Mouse (Mus musculus): ENCODE data around the gene Ngb. TPM values are rescaled to one million over a fixed set of nuclear protein-coding genes. Genes with fewer than 3 reads are reported as not detected.
A peak's percentile ranks its signal among the peaks of the same experiment; 100 is the strongest.

The Ngb gene
- 1.6 and 1.8 TPM in 2 replicates for polyA plus RNA-seq (2012; rRNA removed)

DNA sequence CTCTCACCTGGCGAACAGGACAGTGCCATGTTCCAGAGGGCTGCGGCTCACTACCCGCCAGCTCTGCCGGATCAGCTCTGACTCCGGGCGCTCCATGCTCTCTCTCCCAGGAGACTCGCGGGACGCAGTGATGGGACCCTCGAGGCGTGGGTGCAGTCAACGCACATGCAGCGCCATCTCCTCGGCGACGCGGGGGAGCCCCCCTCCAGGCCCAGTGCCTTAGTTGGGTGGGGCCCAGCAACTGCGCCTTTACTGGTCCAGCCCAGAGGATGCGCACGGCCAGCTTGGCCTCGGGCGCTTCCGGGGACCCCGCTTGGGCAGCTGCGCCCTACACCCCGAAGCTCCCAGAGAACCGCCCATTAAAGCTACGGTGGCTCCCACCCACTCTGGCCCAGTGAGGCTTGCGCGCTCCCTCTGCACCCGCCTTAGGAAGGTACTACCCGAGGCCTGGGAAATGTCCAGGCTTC lies at the start of gene Ngb:
Gene Ngb, minus strand, starts transcription at position 375 of the 467 bp plus-strand sequence.
- DNase-seq (ENCODE audit: low read depth, low spot score): no peak
- WGBS: 4% methylated on average over 32 of the region's 32 CpGs

DNA sequence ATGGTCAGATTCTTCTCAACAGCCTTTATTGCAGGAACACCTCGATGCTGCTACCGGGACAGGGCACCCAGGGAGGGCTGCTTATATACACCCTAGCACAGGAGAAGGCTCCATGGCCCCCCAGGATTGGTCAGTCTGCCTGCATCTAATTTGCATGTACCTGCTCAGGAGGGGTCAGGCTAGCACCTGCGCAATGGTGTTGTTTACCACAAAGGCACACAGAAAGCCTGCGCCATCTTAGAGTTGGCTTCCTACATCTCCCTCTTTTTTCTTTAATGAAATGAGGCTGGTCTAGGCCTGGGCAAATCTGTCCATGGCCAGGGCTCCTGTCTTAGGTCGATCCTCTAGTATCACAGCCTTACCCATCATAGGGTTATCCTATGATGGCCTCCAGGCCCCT lies 47.1 kb upstream of the Ngb start:
- DNase-seq (ENCODE audit: low read depth, low spot score): no peak
- WGBS: 96% methylated on average over 5 of the region's 5 CpGs

DNA sequence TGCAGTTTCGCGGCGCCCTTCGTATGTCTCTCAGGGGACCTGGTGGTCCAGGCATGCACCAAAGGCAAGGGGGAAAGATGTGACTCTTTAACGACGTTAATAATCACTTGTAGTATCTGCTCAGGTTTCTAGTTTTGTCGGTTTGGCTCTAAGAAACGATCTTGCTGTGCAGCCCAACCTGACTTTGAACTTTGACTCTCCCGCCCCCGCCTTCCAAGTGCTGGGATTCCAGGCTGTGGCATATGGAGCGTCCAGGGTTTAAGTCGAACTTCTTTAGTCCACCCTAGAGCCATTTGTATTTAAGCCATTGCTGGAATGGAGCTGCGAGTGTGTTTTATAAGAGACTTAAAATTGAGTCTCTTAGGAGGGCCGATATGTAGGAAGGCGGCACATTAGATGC lies 45.8 kb upstream of the Ngb start:
- WGBS: 5% methylated on average over 15 of the region's 15 CpGs
- no peak for DNase-seq (ENCODE audit: low read depth, low spot score)

DNA sequence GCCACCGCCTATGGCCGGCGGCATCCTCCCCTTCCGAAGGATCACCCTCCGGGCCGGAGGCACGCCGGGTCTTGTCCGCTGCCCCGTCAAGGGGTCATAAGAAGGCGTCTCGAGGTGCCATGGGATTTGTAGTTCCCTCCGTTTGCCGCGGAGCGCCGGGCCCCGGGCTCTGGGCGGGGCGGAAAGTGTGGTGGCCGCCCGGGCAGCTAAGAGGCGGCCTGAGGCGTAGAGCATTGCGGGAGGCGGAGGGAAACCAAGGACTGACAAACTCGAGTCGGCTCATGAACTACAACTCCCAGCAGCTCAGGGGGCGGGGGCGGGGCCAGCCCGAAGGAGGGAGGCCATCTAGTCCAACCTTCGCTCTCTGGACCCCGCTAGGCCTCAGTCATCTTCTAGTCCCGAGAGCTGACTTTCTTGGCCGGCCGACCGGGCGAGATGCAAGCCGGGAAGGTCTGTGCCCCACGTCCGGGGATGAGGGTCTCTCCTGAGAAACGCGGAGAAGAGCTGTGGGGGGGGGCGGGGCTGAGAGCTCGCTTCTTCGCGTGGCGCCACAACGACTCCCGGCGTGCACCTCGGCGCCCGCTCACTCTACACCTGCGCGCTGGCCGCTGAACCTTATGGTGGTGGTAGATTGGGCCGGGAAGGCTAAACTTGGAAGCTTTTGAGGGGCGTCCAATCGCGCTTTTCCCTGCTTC lies 45.2 kb upstream of the Ngb start, which contains the start of gene Pomt2:
Gene Pomt2, minus strand, starts transcription at position 574 of the 695 bp plus-strand sequence.
- WGBS: under 1% methylated on average over 60 of the region's 61 CpGs
- DNase-seq (ENCODE audit: low read depth, low spot score): peak; percentile 90

DNA sequence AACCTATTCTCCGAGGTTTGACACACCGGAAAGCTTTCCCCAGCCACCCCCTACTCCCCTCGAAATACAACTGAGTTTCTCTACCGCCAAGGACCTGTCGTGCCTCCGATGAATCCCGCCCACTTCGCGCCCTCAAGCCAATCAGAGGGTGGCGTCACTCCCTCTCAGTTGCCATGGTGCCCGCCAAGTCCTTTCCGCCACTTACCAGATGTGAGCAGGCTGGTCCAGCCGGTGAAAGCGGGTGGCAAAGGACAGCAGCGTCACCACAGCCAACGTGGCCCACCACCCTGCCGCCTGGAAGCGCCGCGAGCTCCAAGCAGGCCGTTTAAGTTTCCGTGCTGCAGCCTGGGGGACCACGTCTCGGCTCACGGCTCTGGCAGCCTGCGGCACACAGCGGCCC lies 44.6 kb upstream of the Ngb start, which contains the start of gene Gstz1:
Gene Gstz1, plus strand, starts transcription at position 200 of the 400 bp plus-strand sequence.
- WGBS: under 1% methylated on average over 27 of the region's 27 CpGs
- peak; percentile 42 for DNase-seq (ENCODE audit: low read depth, low spot score)

DNA sequence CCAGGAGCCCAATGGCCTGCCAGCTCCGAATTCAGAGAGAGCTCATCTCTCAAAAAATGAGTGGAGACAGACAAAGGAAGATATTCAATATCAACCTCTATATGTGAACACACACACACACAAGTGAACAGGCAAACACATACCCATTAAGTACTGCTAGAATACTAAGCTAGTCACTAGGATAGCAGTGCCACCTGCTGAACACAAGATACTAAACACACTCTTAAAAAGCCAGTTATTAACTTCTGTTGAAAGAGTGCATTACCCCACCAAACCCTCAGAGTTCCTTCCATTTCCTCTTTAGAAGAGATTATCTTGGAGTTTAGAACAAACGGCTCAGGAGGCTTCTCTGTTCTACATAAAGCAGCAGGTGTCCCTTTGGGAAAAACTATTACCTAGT lies 39.8 kb upstream of the Ngb start:
- DNase-seq (ENCODE audit: low read depth, low spot score): no peak
- 56% methylated on average over 2 of the region's 2 CpGs for WGBS

DNA sequence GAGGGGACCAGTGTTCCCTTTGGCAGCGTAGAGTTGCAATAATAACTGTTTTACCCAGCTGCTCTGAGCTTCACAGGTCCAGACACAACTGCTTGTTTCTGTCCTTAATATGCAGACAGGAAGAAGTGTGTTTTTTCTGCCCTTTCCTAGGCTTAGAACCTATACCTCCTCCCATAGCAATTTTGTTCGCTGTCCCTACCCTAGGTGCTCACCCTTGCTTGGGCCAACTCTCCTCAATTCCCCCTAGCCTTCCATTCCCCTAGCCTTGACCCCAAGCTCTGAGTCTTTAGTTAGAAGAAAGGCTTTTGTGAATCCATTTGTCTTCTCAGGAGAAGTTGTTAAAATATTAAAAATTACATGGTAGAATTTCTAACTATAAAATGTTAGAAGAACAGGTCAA lies 36.4 kb upstream of the Ngb start:
- WGBS: 78% methylated on average over 2 of the region's 2 CpGs
- DNase-seq (ENCODE audit: low read depth, low spot score): no peak

DNA sequence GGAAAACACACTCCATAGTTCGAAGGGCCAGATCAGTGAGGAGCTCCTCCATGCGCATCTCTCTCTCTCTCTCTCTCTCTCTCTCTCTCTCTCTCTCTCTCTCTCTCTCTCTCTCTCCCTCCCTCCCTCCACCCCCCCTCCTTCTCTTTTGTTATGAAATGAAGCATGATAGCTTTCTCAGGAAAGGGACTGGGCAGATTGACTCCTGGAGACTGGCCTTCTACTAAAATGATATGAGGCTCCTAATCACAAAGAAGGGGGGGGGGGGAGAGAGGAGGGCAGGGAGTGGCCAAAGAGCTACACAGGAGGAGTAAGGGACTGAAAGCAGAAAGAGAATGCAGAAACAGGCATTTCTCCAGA lies 36.0 kb upstream of the Ngb start:
- DNase-seq (ENCODE audit: low read depth, low spot score): no peak
- 90% methylated on average over 2 of the region's 2 CpGs for WGBS

DNA sequence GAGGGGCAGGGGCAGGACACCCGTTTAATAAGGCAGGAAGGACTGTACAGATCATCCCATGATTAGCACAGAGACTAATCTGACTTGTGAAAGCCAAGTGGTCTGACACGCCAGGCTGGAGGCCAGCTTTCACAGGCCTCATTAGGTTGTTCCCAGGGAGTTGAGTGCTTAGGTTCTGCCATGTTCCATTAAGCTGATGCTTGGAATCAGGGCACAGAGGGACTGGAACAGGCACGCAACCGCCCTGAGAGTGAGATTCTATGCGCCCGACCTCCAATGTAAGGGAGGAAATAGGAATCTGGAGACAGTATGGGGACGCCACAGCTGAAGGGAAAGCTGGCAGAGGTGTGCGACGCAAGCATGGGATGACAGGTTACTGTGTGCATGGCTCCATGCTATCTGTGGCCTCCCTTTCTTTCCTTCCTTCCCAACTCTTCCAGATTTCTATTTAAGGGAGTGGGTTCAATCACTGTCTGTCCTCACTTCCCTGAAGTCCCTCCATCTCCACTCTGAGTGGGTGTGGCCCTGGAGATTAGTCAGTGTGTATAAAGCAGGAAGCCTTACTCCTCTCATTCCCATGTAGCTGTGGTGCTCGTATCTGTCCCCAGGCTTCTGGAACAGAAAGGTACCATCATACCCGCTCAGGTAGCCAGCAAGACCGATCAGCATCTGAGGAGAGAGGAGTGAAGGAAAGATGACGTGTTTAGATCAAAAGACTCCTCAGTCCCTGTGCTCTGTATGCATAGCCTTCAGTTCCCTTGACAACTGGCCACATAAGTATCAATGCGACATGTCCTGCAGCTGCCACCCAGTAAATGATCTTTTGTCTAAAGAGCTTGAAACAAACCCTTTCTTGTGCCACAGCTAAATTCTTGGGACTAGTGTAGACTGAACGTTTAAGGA lies 35.4 kb upstream of the Ngb start:
- DNase-seq (ENCODE audit: low read depth, low spot score): no peak
- 93% methylated on average over 15 of the region's 15 CpGs for WGBS

DNA sequence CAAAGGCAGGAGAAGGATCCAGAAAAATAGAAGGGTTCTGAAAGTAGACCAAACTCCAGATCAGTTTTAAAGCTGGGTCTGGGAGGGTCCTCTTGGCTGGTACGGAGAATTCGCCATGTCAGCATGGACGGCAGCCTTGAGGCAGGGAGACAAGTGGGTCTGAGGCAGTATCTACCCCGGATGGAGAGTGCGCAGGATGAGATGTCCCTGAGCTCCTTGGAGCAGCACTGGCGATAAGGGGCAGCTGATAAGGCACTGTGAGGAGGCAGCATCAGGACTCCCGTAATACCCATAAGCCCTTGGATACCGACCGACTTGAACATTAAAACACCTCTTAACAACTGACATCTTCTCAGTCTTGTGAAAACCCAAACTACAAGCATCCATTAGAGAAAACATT lies 30.4 kb upstream of the Ngb start:
- WGBS: 95% methylated on average over 9 of the region's 9 CpGs
- DNase-seq (ENCODE audit: low read depth, low spot score): no peak

DNA sequence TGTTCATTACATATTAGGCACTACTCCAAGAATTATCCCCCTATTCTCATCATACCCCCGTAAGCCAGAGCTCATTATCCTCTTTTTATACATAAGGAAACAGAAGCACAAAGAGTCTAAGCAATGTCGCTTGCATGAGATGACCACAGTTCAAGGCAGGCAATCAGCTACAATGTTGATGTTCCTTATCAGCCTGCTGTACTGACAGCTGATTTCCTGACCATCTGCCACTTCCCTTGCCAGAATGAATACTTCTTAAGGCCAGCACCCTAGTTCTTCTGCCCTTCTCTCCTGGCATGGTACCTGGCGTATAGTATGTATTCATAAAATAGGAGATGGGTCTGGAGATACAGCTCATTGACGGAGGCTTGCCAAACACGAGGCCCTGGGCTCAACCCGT lies 29.9 kb upstream of the Ngb start:
- 91% methylated on average over 6 of the region's 6 CpGs for WGBS
- DNase-seq (ENCODE audit: low read depth, low spot score): no peak

DNA sequence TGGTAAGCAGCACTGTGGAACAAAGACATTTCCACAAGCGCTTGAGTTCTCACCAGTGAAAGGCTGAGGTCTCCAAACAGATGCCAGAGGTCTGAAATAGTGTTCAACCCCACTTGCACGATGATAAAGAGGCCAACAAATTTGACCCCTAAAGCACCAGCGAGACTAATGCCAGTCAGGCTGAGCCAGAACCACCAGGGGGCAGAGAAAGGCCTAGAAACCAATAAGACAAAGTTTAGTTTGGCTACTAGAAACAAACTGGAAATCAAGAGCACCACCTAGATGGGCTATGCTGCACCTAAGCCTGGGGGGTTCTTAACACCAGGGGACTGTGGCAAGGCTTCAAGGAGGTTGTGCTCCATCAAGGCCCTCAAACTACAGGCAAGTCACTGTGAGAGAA lies 29.3 kb upstream of the Ngb start:
- DNase-seq (ENCODE audit: low read depth, low spot score): no peak
- WGBS: 63% methylated on average over 3 of the region's 3 CpGs

DNA sequence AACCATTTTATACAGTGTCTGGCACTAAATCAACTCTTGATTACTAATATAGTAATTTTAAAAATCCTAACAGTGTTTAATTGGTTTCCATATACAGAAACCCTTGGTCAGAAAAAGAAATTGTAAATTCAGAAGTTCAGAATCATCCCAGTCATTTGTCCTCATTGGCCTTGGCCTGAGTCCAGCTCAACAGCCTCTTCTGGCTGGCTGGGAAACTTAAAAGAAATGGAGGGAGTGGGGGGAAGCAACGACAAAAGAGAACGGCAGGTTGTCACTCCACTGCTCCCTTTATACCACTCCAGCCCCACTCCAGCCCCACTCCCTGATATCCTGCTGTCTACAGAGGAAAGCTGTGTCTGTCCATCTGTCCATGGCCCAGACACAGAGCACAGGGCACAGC lies 28.8 kb upstream of the Ngb start:
- 62% methylated on average over 2 of the region's 2 CpGs for WGBS
- DNase-seq (ENCODE audit: low read depth, low spot score): no peak

DNA sequence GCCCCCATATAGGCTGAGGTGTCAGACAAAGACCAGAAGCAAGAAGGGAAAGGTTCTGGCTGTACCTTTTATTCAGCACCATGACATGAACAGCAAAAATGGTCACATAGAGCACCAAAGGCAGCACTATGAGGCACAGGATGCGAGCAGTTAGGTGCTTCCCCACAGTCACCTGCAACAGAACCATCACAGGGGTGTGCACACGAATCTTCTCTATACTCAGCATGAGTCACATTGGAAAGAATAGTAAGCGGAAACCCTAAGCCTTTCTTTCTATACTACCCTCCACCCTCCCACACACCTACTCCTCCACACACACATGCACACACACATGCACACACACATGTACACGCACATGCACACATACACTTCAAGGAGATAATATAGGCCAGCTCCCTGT lies 27.9 kb upstream of the Ngb start:
- no peak for DNase-seq (ENCODE audit: low read depth, low spot score)

DNA sequence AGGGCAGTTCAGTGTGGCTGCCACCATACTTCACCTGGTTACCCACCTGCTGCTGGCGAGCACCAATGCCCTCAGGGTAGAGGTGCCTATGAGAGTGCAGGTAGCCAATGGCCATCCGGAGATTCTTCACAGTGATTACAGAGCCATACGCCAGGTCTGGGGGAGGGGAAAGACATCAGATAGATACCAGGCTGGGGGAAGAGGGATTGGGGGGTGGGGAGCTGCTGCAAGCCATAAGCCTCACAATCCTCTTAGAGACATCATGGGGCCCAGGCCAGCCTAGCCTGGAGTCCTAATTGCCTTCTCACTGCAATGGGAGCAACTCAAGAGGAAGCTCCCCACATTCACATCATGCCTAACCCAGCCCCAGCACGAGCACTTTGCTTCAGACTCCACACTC lies 24.9 kb upstream of the Ngb start:
- DNase-seq (ENCODE audit: low read depth, low spot score): no peak
- WGBS: 83% methylated on average over 4 of the region's 4 CpGs

More for the DNA sequence above, 27.9 kb upstream of the Ngb start:
- WGBS: 90% methylated on average over 4 of the region's 4 CpGs

DNA sequence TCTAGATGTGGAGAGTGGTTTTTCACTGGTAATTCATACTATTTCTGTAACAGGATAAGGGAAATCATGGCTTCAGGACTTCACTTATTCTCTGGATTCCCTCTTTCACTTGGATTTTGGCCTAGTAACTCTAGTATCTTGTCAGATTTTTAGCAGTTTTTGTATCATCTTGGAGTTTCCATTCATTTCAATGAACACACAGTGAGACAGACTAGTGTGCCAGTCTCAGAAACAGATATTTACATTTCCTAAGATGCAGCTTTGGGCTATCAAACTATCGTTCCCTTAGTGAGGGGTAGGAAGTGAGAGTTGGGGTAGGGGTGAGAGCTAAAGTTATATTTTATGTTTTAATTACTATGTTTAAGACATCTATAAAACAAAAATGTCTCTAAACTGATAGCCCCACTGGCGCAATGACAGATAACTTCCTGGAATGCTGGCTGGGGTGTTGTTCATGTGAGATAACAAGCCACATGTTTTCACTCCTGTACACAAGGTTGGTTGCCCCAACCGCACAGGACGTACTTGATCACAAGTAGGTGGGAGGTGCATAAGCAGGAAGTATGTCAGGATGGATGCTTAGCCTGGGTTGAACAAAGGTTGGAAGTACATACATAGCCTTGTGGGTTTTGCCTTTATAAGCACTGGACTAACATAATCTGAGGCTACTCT lies 19.7 kb upstream of the Ngb start:
- 73% methylated on average over 4 of the region's 4 CpGs for WGBS
- no peak for DNase-seq (ENCODE audit: low read depth, low spot score)

DNA sequence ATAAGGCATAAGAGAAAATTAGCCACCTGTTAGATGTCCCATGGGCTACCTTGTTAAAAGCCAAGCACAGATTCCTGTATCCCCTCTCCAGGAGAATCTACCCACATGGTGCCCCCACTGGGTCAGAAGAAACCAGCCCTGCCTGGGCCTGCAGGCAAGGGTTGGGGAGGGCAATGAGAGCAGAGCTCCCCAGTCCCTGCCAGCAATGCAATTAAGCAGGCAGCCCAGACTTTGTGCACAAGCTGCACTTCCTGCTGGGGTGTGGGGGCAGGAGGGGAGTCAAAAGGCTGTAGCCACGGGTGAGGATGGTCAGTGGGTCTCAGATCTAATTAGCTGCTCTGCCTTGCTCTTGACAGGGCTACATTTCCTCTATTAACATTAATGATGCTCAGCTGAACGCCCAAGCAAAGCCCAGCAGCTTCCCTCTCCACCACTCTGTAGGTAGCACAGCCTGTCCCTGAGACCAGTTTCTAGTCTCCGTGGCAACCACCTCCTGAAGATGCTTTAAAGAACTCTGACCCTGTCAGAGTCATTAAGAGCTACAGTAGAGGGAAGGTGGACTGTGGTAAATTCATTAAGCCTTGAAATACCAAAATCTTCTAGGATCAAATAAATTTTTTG lies 5.1 kb upstream of the Ngb start:
- 61% methylated on average over 3 of the region's 3 CpGs for WGBS
- no peak for DNase-seq (ENCODE audit: low read depth, low spot score)

DNA sequence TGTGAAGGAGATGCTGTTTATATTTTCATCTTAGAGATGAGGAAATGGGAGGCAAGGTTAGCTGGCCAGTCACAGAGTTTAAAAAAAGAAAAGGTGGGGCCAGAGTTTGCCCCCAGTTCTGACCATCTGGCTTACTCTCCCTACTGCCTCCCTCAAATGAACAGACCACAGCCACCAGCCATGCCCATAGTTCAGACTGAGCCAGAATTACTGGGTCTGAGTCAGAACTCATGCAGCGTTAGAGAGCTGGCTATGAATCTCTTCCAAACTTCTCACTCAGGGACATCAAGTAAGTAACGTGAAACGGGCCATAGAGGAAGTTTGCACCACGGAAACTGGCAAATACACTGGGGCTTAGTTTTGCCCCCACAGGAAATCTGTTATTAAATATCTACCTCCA lies 2.5 kb upstream of the Ngb start:
- DNase-seq (ENCODE audit: low read depth, low spot score): no peak
- WGBS: 65% methylated on average over 4 of the region's 4 CpGs

DNA sequence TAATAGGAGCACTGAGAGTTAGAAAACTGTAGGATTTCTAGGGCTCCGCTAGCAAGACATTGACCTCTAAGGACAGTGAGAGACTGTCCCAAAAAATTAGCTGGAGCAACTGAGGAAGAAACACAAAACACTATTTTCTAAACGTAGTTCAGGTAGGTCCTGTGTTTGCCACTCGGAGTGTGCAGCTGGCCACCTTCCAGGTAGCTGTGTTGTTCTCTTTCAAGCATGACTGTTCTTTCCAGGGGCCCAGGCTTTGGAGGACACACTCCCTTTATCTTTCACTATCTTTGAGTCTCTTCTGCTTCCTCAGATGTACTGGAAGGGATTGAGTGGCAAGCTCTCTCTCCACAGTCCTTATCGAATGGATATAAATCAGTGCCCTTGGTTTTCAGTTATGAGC lies 1.1 kb upstream of the Ngb start:
- 87% methylated on average over 4 of the region's 4 CpGs for WGBS
- no peak for DNase-seq (ENCODE audit: low read depth, low spot score)

DNA sequence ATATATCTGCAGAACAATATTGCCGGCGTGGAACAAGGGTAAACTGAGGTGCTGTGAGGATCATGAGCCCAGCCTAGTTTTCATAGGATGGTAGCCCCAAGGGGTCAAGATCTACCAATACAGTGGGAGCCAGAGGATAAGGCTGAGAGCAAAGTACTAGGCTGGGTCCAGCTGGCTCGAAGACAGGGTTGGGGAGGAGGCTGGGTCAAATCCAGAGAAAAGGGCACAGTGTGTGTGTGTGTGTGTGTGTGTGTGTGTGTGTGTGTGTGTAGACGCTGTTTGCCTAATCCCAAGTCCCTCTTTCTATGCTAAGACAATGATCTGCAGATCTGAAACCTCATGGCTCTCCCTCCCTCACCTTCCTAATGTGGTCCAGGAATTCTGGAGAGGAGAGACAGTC lies 2.0 kb downstream of the Ngb start:
- 73% methylated on average over 4 of the region's 4 CpGs for WGBS
- DNase-seq (ENCODE audit: low read depth, low spot score): no peak
